Mouse (Mus musculus) C2C12 (cell line): ENCODE measurements at regions not wholly inside any gene's neighbourhood (a gene's known extent, or its start where the extent isn't known, plus 50 kb on each side); places are given as distances from the start of the nearest gene placed in this dataset.

Experiments
- H3K27me3 ChIP-seq: one replicate; pipeline ENCODE4 v1.6.1; 2011; ENCODE audit not compliant: control insufficient read depth, insufficient read depth, insufficient read length
- H3K36me3 ChIP-seq: one replicate; pipeline ENCODE4 v1.6.1; 2011; ENCODE audit not compliant: control insufficient read depth, insufficient read depth
- H3K4me3 ChIP-seq: one replicate; pipeline ENCODE4 v1.5.1; 2011; ENCODE audit warnings: mild to moderate bottlenecking, control low read depth; ENCODE audit not compliant: poor library complexity, insufficient read depth, severe bottlenecking
- H3K79me2 ChIP-seq: one replicate; pipeline ENCODE4 v1.6.1; 2011; ENCODE audit not compliant: control insufficient read depth, insufficient read depth
- H3K79me3 ChIP-seq: one replicate; pipeline ENCODE4 v1.6.1; 2011; ENCODE audit warnings: low read depth, control low read depth
- H3ac ChIP-seq: one replicate; pipeline ENCODE3; 2011; ENCODE audit warnings: low read depth; ENCODE audit not compliant: control insufficient read depth, insufficient read length
- CEBPB ChIP-seq: IDR thresholded peaks from one replicate; pipeline ENCODE4 v1.6.1; 2011; ENCODE audit warnings: low read depth, mild to moderate bottlenecking, control low read depth, moderate library complexity
- CTCF ChIP-seq: IDR thresholded peaks from one replicate; pipeline ENCODE4 v1.5.1; 2011; ENCODE audit not compliant: control insufficient read depth, insufficient read depth, insufficient read length
- FOSL1 ChIP-seq: IDR thresholded peaks from one replicate; pipeline ENCODE4 v1.8.0; 2011; ENCODE audit warnings: mild to moderate bottlenecking, low read length; ENCODE audit not compliant: poor library complexity, insufficient read depth, severe bottlenecking
- MAX ChIP-seq: IDR thresholded peaks from one replicate; pipeline ENCODE4 v1.6.1; 2011; ENCODE audit warnings: mild to moderate bottlenecking, control low read depth
- MYOD1 ChIP-seq: IDR thresholded peaks from one replicate; pipeline ENCODE4 v1.6.1; 2011; ENCODE audit warnings: low read depth; ENCODE audit not compliant: control insufficient read depth, insufficient read length
- MYOG ChIP-seq: IDR thresholded peaks from one replicate; pipeline ENCODE4 v1.6.1; 2011; ENCODE audit not compliant: control insufficient read depth, insufficient read length; ENCODE audit errors: extremely low read depth
- USF1 ChIP-seq: IDR thresholded peaks from one replicate; pipeline ENCODE4 v1.6.1; 2011; ENCODE audit warnings: low read depth, mild to moderate bottlenecking, control low read depth, moderate library complexity

GRCm38 (mm10) chr16:29706996-29707395, 127.9 kb downstream of the Opa1 start:
- H3K36me3 ChIP-seq, result no peaks in the 10 kb centered on the region
- peaks cover 3% of the 10 kb centered on the region for H3K27me3 ChIP-seq
- no peaks in the 10 kb centered on the region for H3K79me3 ChIP-seq
- H3K4me3 ChIP-seq, result no peak overlapping the region
- H3ac ChIP-seq, result no peak overlapping the region
- H3K79me2 ChIP-seq, result no peaks in the 10 kb centered on the region
- TF ChIP-seq MYOG (no peak), MYOD1 (no peak), CEBPB (no peak), CTCF (no peak), FOSL1 (no peak), MAX (no peak), USF1 (no peak)

GRCm38 (mm10) chr16:29707656-29708055, 128.5 kb downstream of the Opa1 start:
- no peak overlapping the region for H3K4me3 ChIP-seq
- H3K79me3 ChIP-seq, result no peaks in the 10 kb centered on the region
- H3K36me3 ChIP-seq, result no peaks in the 10 kb centered on the region
- no peak overlapping the region for H3ac ChIP-seq
- TF ChIP-seq CEBPB (no peak), MAX (no peak), CTCF (no peak), MYOG (no peak), FOSL1 (no peak), USF1 (no peak), MYOD1 (no peak)
- H3K79me2 ChIP-seq, result no peaks in the 10 kb centered on the region
- H3K27me3 ChIP-seq, result peaks cover 3% of the 10 kb centered on the region

GRCm38 (mm10) chr16:29709072-29709471, 129.9 kb downstream of the Opa1 start:
- H3K36me3 ChIP-seq, result no peaks in the 10 kb centered on the region
- TF ChIP-seq CEBPB (no peak), CTCF (no peak), USF1 (no peak), FOSL1 (no peak), MYOG (no peak), MAX (no peak), MYOD1 (no peak)
- no peaks in the 10 kb centered on the region for H3K79me2 ChIP-seq
- H3ac ChIP-seq, result no peak overlapping the region
- no peaks in the 10 kb centered on the region for H3K79me3 ChIP-seq
- H3K4me3 ChIP-seq, result no peak overlapping the region
- peaks cover 3% of the 10 kb centered on the region for H3K27me3 ChIP-seq

GRCm38 (mm10) chr16:29711386-29711785, 132.3 kb downstream of the Opa1 start:
- H3K79me2 ChIP-seq, result no peaks in the 10 kb centered on the region
- H3K27me3 ChIP-seq, result peaks cover 3% of the 10 kb centered on the region
- H3K4me3 ChIP-seq, result no peak overlapping the region
- H3ac ChIP-seq, result no peak overlapping the region
- no peaks in the 10 kb centered on the region for H3K36me3 ChIP-seq
- TF ChIP-seq MAX (no peak), FOSL1 (no peak), USF1 (no peak), MYOG (no peak), MYOD1 (no peak), CEBPB (no peak), CTCF (no peak)
- no peaks in the 10 kb centered on the region for H3K79me3 ChIP-seq

- Histone ChIP-seq H3K4me3 (no peak overlapping the region), H3K36me3 (no peaks in the 10 kb centered on the region), H3K79me3 (no peaks in the 10 kb centered on the region), H3K27me3 (peaks cover 3% of the 10 kb centered on the region), H3ac (no peak overlapping the region), H3K79me2 (no peaks in the 10 kb centered on the region)
- no peak for TF ChIP-seq CEBPB
- TF ChIP-seq USF1, result no peak
- no peak for TF ChIP-seq FOSL1
- no peak for TF ChIP-seq MYOD1
- no peak for TF ChIP-seq CTCF
- no peak for TF ChIP-seq MAX
- no peak for TF ChIP-seq MYOG
These were observed 133.0 kb downstream of the Opa1 start for GRCm38 (mm10) chr16:29711912-29712681.

GRCm38 (mm10) chr16:29714612-29715127, 135.5 kb downstream of the Opa1 start:
- H3K79me2 ChIP-seq, result no peaks in the 10 kb centered on the region
- no peak overlapping the region for H3ac ChIP-seq
- no peaks in the 10 kb centered on the region for H3K36me3 ChIP-seq
- TF ChIP-seq MYOD1, result no peak
- TF ChIP-seq MAX, result no peak
- TF ChIP-seq FOSL1, result no peak
- TF ChIP-seq CEBPB, result no peak
- TF ChIP-seq USF1, result no peak
- no peak for TF ChIP-seq MYOG
- TF ChIP-seq CTCF, result no peak
- no peak overlapping the region for H3K4me3 ChIP-seq
- no peaks in the 10 kb centered on the region for H3K79me3 ChIP-seq
- H3K27me3 ChIP-seq, result no peaks in the 10 kb centered on the region
